Mouse (Mus musculus): ENCODE measurements around the gene Acp5. TPM values are rescaled to one million over a fixed set of nuclear protein-coding genes. Genes with fewer than 3 reads are reported as not detected.

The Acp5 gene
- polyA plus RNA-seq, 1 experiment from 2014 or later, result 10.8 TPM

DNA sequence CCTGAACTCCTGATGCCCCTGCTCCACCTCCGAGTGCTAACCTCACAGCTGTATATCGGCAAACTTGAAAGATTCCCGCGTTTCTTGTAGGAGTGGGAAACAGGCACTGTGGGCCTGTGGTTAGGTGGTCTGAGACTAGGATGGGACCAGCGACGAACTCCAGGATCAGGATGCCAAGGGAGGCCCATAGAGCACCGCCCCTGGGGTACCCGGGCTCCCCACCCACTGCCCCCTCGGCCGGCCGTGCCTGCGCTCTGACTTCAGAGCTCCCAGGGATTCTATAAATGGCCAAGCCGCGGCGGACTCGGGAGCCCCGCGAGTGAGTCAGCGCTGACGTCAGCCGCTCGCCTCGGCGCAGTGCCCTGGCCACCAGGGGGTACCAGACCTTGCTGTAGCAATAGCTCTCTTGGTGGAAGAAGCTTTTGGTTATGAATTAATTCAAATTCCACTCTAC is 39.6 kb downstream of the Acp5 start:
- Histone ChIP-seq H3K27me3 (ENCODE audit: control insufficient read depth, insufficient read depth, low read length) (peaks cover 11% of the 10 kb centered on the region), H3K4me3 (ENCODE audit: low read depth, low read length) (peak overlapping the region; percentile 28), H3K27ac (ENCODE audit: low read length) (no peak overlapping the region), H3K9ac (replicated peaks; ENCODE audit: low read depth, low read length) (0 out of 2 replicates have a peak overlapping the region, but pooled peaks have one; percentile 40), H3K4me2 (replicated peaks; ENCODE audit: low read depth, low read length) (peak overlapping the region; percentile 62), H3K9me3 (ENCODE audit: control insufficient read depth, low read depth, low read length) (no peaks in the 10 kb centered on the region), H3K36me3 (ENCODE audit: control insufficient read depth, insufficient read depth, low read length) (no peaks in the 10 kb centered on the region), H3K4me1 (ENCODE audit: control insufficient read depth, insufficient read depth, low read length) (peaks cover 6% of the 10 kb centered on the region; the same call in 1 of the 2 replicates)
- ATAC-seq (ENCODE audit: insufficient number of reproducible peaks, insufficient read depth, low FRiP score, low read depth), result peak; percentile 75; the same call in 1 of the 2 replicates
- 1% methylated on average over 24 of the region's 24 CpGs for WGBS

DNA sequence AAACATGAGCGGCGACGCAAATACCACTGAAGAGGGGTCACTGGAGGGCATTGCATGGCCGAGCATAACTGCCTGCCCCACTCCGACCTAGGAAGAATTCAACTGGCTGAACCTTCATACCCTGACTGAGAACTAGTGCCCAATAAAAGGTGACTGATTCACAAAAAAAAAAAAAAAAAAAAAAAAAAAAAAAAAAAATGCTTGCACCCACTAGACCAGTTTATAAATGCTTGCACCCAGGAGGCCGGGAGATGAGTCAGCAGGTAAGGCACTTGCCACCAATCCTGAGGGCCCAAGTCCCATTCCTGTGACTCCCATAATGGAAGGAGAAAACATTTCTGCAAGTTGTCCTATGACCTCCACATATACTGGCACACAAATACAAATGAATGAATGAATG is 42.8 kb downstream of the Acp5 start:
- Histone ChIP-seq H3K9ac (replicated peaks; ENCODE audit: low read depth, low read length) (no peak overlapping the region), H3K27ac (ENCODE audit: low read length) (no peak overlapping the region), H3K4me2 (replicated peaks; ENCODE audit: low read depth, low read length) (no peak overlapping the region), H3K9me3 (ENCODE audit: control insufficient read depth, low read depth, low read length) (no peaks in the 10 kb centered on the region), H3K36me3 (ENCODE audit: control insufficient read depth, insufficient read depth, low read length) (no peaks in the 10 kb centered on the region), H3K27me3 (ENCODE audit: control insufficient read depth, insufficient read depth, low read length) (no peaks in the 10 kb centered on the region), H3K4me3 (ENCODE audit: low read depth, low read length) (no peak overlapping the region), H3K4me1 (ENCODE audit: control insufficient read depth, insufficient read depth, low read length) (no peaks in the 10 kb centered on the region)
- 79% methylated on average over 6 of the region's 6 CpGs for WGBS
- ATAC-seq (ENCODE audit: insufficient number of reproducible peaks, insufficient read depth, low FRiP score, low read depth), result no peak

DNA sequence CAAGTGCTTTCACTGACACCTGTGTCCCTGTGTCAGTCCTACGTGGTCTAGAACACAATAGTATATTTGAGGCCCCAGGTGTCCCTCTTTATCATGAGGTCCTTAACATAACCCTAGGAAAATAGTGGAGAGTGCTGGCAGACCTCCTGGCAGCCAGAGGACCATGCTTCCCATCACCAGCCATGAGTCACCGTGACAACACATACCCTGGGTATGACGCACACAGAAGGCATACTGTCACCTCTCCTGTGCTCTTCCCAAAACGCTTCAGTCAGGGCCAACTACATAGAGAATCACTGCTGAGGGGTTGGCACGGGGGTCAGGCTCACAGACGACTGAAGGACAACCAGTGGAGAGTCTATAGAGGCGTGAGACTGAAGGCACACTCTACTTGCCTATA is 45.5 kb downstream of the Acp5 start:
- WGBS, result 83% methylated on average over 7 of the region's 7 CpGs
- H3K36me3 ChIP-seq (ENCODE audit: control insufficient read depth, insufficient read depth, low read length), result no peaks in the 10 kb centered on the region
- no peaks in the 10 kb centered on the region for H3K9me3 ChIP-seq (ENCODE audit: control insufficient read depth, low read depth, low read length)
- no peak overlapping the region for H3K27ac ChIP-seq (ENCODE audit: low read length)
- H3K27me3 ChIP-seq (ENCODE audit: control insufficient read depth, insufficient read depth, low read length), result no peaks in the 10 kb centered on the region
- no peak for ATAC-seq (ENCODE audit: insufficient number of reproducible peaks, insufficient read depth, low FRiP score, low read depth)
- H3K9ac ChIP-seq (replicated peaks; ENCODE audit: low read depth, low read length), result no peak overlapping the region
- H3K4me1 ChIP-seq (ENCODE audit: control insufficient read depth, insufficient read depth, low read length), result no peaks in the 10 kb centered on the region
- no peak overlapping the region for H3K4me2 ChIP-seq (replicated peaks; ENCODE audit: low read depth, low read length)
- no peak overlapping the region for H3K4me3 ChIP-seq (ENCODE audit: low read depth, low read length)

DNA sequence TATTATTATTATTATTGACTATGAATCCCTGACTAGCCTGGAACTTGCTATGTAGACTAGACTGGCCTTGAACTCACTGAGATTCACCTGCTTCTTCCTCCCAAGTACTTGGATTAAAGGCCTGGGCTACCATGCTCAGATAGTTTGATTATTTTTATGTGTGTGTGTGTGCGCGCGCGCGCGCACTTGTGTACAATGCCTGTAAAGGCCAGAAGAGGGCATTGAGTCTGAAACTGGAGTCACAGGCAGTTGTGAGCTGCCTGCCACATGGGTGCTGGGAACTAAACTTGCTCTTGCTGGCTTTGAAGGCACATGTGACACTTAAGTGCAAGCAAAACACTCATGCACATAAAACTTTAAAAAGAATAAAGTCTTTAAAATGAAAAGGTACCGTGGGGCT is 46.2 kb downstream of the Acp5 start:
- no peak for ATAC-seq (ENCODE audit: insufficient number of reproducible peaks, insufficient read depth, low FRiP score, low read depth)
- no peak overlapping the region for H3K27ac ChIP-seq (ENCODE audit: low read length)
- H3K4me3 ChIP-seq (ENCODE audit: low read depth, low read length), result no peak overlapping the region
- 99% methylated on average over 7 of the region's 7 CpGs for WGBS
- no peak overlapping the region for H3K4me2 ChIP-seq (replicated peaks; ENCODE audit: low read depth, low read length)
- no peaks in the 10 kb centered on the region for H3K9me3 ChIP-seq (ENCODE audit: control insufficient read depth, low read depth, low read length)
- H3K9ac ChIP-seq (replicated peaks; ENCODE audit: low read depth, low read length), result no peak overlapping the region
- no peaks in the 10 kb centered on the region for H3K27me3 ChIP-seq (ENCODE audit: control insufficient read depth, insufficient read depth, low read length)
- no peaks in the 10 kb centered on the region for H3K4me1 ChIP-seq (ENCODE audit: control insufficient read depth, insufficient read depth, low read length)
- H3K36me3 ChIP-seq (ENCODE audit: control insufficient read depth, insufficient read depth, low read length), result no peaks in the 10 kb centered on the region

DNA sequence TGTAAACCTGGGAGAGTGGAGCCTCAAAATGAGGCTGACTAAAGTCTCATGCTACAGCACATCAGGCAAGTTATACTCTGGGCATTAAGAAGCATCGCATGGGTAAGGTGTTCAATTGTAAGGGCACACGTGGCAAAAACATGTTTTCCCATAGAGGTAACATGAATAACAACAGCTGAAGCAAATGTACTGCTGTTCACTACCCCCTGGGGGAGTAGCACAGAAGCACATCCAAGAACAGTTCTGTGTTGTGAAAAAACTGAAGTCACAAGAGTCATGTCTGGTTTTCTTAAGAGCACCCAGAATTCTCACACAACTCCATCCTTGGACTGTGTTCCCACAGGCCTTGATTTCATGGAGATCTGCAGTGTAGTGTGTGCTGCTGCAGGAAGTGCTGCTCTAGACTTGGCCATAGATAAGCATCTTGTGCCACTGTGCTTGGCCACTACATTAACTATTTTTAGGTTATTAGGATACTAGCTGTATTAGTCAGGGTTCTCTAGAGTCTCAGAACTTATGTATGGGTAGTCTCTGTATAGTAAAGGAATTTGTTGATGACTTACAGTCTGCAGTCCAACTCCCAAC is 48.4 kb downstream of the Acp5 start:
- 90% methylated on average over 2 of the region's 2 CpGs for WGBS
- H3K27me3 ChIP-seq (ENCODE audit: control insufficient read depth, insufficient read depth, low read length), result no peaks in the 10 kb centered on the region
- no peak for ATAC-seq (ENCODE audit: insufficient number of reproducible peaks, insufficient read depth, low FRiP score, low read depth)

DNA sequence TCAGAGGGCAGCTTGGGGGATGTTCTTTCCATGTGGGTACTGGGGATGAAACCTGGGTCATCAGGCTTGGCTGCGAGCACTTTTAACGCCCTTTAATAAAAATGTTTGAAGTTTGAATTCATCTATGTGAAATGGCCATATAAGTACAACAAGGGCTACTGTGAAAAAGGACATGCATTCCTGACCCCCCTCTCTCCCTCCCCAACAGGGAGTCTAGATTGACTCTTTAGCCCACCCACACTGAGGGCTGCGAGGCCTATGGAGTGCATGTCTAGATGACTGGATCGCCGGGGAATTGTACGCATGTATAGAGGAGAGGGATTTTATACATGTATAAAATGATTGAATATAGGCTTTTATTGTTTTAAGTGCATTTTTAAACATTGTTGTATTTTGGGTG is 49.5 kb downstream of the Acp5 start:
- 0 out of 2 replicates have a peak, but pooled peaks have one; percentile 14 for ATAC-seq (ENCODE audit: insufficient number of reproducible peaks, insufficient read depth, low FRiP score, low read depth)
- Histone ChIP-seq H3K9me3 (ENCODE audit: control insufficient read depth, low read depth, low read length) (no peaks in the 10 kb centered on the region), H3K27ac (ENCODE audit: low read length) (peak overlapping the region; percentile 87), H3K4me1 (ENCODE audit: control insufficient read depth, insufficient read depth, low read length) (no peaks in the 10 kb centered on the region), H3K4me3 (ENCODE audit: low read depth, low read length) (peak overlapping the region; percentile 71), H3K4me2 (replicated peaks; ENCODE audit: low read depth, low read length) (peak overlapping the region; percentile 70), H3K9ac (replicated peaks; ENCODE audit: low read depth, low read length) (peak overlapping the region; percentile 49), H3K36me3 (ENCODE audit: control insufficient read depth, insufficient read depth, low read length) (no peaks in the 10 kb centered on the region), H3K27me3 (ENCODE audit: control insufficient read depth, insufficient read depth, low read length) (no peaks in the 10 kb centered on the region)
- 49% methylated on average over 6 of the region's 6 CpGs for WGBS

More for the DNA sequence above, 48.4 kb downstream of the Acp5 start:
- Histone ChIP-seq H3K4me2 (replicated peaks; ENCODE audit: low read depth, low read length) (no peak overlapping the region), H3K4me3 (ENCODE audit: low read depth, low read length) (no peak overlapping the region), H3K4me1 (ENCODE audit: control insufficient read depth, insufficient read depth, low read length) (no peaks in the 10 kb centered on the region), H3K9me3 (ENCODE audit: control insufficient read depth, low read depth, low read length) (no peaks in the 10 kb centered on the region), H3K9ac (replicated peaks; ENCODE audit: low read depth, low read length) (no peak overlapping the region), H3K27ac (ENCODE audit: low read length) (no peak overlapping the region), H3K36me3 (ENCODE audit: control insufficient read depth, insufficient read depth, low read length) (no peaks in the 10 kb centered on the region)

DNA sequence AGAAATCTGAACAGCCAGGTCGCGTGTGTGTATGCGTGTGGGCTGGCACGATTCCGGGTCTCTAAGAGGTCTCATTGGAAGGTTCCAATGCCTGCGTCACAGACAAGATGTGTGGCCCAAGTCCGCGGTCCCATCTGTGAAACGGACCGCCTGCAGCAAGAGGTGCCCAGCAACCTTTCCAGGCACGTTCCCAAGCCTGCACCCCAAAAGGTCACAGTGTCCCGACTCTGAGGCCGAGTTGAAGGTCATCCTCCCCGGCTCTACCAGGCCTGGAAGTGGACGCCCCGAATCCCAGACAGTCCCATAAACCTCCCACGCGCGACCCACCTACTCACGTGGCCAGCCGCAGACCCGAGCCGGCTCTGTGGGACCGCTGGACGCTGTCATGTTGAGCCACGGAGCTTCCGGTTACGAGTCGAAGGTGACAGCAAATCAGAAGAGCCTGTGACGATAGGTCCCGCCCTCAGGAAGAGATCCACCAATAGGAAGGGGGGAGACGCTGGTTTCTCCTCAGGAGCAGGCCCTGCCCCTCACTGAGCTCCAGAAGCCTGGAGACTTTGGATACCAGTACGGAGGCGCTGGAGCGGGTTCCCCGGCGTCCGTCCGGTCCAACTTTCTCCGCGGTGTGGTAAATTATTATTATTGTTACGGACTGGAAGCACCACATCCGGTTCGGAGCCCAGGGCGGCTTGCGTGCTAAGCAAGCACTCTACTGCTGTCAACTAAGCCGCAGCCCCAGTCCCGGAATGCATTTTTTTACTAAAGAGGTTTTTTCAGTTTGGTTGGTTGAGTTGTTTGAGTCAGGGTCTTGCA is 50.3 kb downstream of the Acp5 start, which contains the start of gene Ecsit:
Ecsit (minus strand) TSS at position 417 of the 813 bp plus-strand sequence.
- Histone ChIP-seq H3K4me2 (replicated peaks; ENCODE audit: low read depth, low read length) (peak within 1 kb of the TSS; percentile 70), H3K27me3 (ENCODE audit: control insufficient read depth, insufficient read depth, low read length) (no peaks in the 10 kb centered on the region), H3K36me3 (ENCODE audit: control insufficient read depth, insufficient read depth, low read length) (no peaks in the 10 kb centered on the region), H3K27ac (ENCODE audit: low read length) (peak within 1 kb of the TSS; percentile 87), H3K4me3 (ENCODE audit: low read depth, low read length) (peak within 1 kb of the TSS; percentile 71), H3K9me3 (ENCODE audit: control insufficient read depth, low read depth, low read length) (no peaks in the 10 kb centered on the region), H3K9ac (replicated peaks; ENCODE audit: low read depth, low read length) (peak within 1 kb of the TSS; percentile 49), H3K4me1 (ENCODE audit: control insufficient read depth, insufficient read depth, low read length) (no peaks in the 10 kb centered on the region)
- peak; percentile 98 for ATAC-seq (ENCODE audit: insufficient number of reproducible peaks, insufficient read depth, low FRiP score, low read depth)
- under 1% methylated on average over 48 of the region's 48 CpGs for WGBS

DNA sequence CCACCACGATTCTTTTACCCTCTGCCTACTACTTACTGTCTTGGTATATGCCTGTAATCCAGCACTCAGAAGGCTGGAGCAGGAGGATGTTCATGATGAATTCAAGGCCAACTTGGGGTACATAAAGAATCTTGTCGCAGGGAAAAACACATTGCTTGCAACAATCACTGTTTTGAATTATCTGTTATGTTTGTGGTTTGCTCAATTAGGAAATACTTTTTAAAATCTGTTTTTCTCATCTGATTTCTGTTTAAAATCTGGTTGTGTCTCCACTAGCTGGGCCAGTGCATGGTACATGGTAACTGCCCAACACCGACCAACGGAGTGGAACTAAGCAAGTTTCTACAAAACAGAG is 50.9 kb downstream of the Acp5 start:
- no peak overlapping the region; the same call in 1 of the 2 replicates for H3K27ac ChIP-seq (ENCODE audit: low read length)
- ATAC-seq (ENCODE audit: insufficient number of reproducible peaks, insufficient read depth, low FRiP score, low read depth), result no peak

More for the DNA sequence above, 50.9 kb downstream of the Acp5 start:
- H3K4me1 ChIP-seq (ENCODE audit: control insufficient read depth, insufficient read depth, low read length), result no peaks in the 10 kb centered on the region
- H3K4me2 ChIP-seq (replicated peaks; ENCODE audit: low read depth, low read length), result peak overlapping the region; percentile 70
- 29% methylated on average over 4 of the region's 4 CpGs for WGBS
- H3K9me3 ChIP-seq (ENCODE audit: control insufficient read depth, low read depth, low read length), result no peaks in the 10 kb centered on the region
- H3K9ac ChIP-seq (replicated peaks; ENCODE audit: low read depth, low read length), result peak overlapping the region; percentile 49
- no peaks in the 10 kb centered on the region for H3K27me3 ChIP-seq (ENCODE audit: control insufficient read depth, insufficient read depth, low read length)
- H3K4me3 ChIP-seq (ENCODE audit: low read depth, low read length), result peak overlapping the region; percentile 71
- no peaks in the 10 kb centered on the region for H3K36me3 ChIP-seq (ENCODE audit: control insufficient read depth, insufficient read depth, low read length)

All from stomach, embryonic 14.5 days (tissue).